Mouse (Mus musculus) kidney, adult 2 months (tissue): ENCODE measurements around the gene Cd93.

Source experiments
- CTCF ChIP-seq: fragments of 200-500 bp; conservative IDR thresholded peaks from 2 replicates; pipeline ENCODE4 v1.5.1; 2011; ENCODE audit warnings: low read depth, mild to moderate bottlenecking, control low read depth, low read length, moderate library complexity, mixed read lengths; ENCODE audit not compliant: insufficient read depth, insufficient read length
- POLR2A ChIP-seq: fragments of 200-500 bp; IDR thresholded peaks from one replicate; pipeline ENCODE4 v1.6.1; 2011; ENCODE audit warnings: low read depth, low read length, control low read depth

- TF ChIP-seq CTCF (no peak), POLR2A (no peak)
Measured at GRCm38 (mm10) chr2:148436285-148436684, 7.1 kb downstream of the Cd93 start.
